Mouse (Mus musculus) midbrain, embryonic 12.5 days (tissue): ENCODE measurements around the gene Xkr8. TPM values are rescaled to one million over a fixed set of nuclear protein-coding genes. Genes with fewer than 3 reads are reported as not detected.

Experiments used
- polyA plus RNA-seq: library from polyadenylated mRNA; unstranded; fragments of >200 nt; fragmentation: Nextera tagmentation; extraction: Ambion mirVana; gene quantifications from 2 replicates; pipeline ENCODE4 v1.2.1, GENCODE M21; 2016

Xkr8 gene
- polyA plus RNA-seq, 1 experiment from 2014 or later = 3.6 TPM

Other genes with a start within 250 kb of the Xkr8 start
- gene Sesn2, start 222.0 kb downstream of the Xkr8 start, polyA plus RNA-seq = 11.7 TPM in 2 replicates
- gene Atpif1, start 198.9 kb downstream of the Xkr8 start, polyA plus RNA-seq = 1,144 and 1,189 TPM in 2 replicates
- 176 and 189 TPM in 2 replicates for gene Dnajc8, start 197.0 kb downstream of the Xkr8 start, polyA plus RNA-seq
- 0.50 and 0.68 TPM in 2 replicates for gene Ptafr, start 168.5 kb downstream of the Xkr8 start, polyA plus RNA-seq
- gene Eya3, start 93.6 kb downstream of the Xkr8 start, polyA plus RNA-seq = 24.8 and 27.6 TPM in 2 replicates
- gene Smpdl3b, start 24.7 kb upstream of the Xkr8 start, polyA plus RNA-seq = 1.1 and 1.7 TPM in 2 replicates
- 111 and 123 TPM in 2 replicates for gene Rpa2, start 35.8 kb upstream of the Xkr8 start, polyA plus RNA-seq
- 1.1 and 1.3 TPM in 2 replicates for gene Themis2, start 63.8 kb upstream of the Xkr8 start, polyA plus RNA-seq
- 59.8 and 67.1 TPM in 2 replicates for gene Ppp1r8, start 110.6 kb upstream of the Xkr8 start, polyA plus RNA-seq
- 99.1 and 99.2 TPM in 2 replicates for gene Stx12, start 152.0 kb upstream of the Xkr8 start, polyA plus RNA-seq
- 32.1 and 35.3 TPM in 2 replicates for gene Fam76a, start 190.0 kb upstream of the Xkr8 start, polyA plus RNA-seq
- gene Fgr, start 241.5 kb upstream of the Xkr8 start, polyA plus RNA-seq = 0.08 and 0.12 TPM in 2 replicates